Mouse (Mus musculus) lung, embryonic 14.5 days (tissue): Measurements from ENCODE around the gene Pik3ip1. TPM values are rescaled to one million over a fixed set of nuclear protein-coding genes. Genes with fewer than 3 reads are reported as not detected.

Experiments
- ATAC-seq: fragments of 200-750 bp; cut with Nextera tagmentation; 2 replicates; pipeline ENCODE4 v1.8.0; 2017; ENCODE audit warnings: mild to moderate bottlenecking, moderate TSS enrichment, moderate library complexity; ENCODE audit not compliant: insufficient read depth
- DNase-seq: peaks from one replicate; pipeline ENCODE4 v3.0.0-alpha.2; 2015
- H3K27ac ChIP-seq: fragments of 300-500 bp; sonication (generic); 2 replicates; pipeline ENCODE4 v1.5.1; 2014; ENCODE audit warnings: low read depth, mild to moderate bottlenecking, moderate library complexity
- H3K27me3 ChIP-seq: fragments of 300-500 bp; sonication (generic); 2 replicates; pipeline ENCODE4 v1.6.1; 2014; ENCODE audit warnings: low read length, control low read depth; ENCODE audit not compliant: insufficient read depth
- H3K36me3 ChIP-seq: fragments of 300-500 bp; sonication (generic); 2 replicates; pipeline ENCODE4 v1.6.1; 2014; ENCODE audit warnings: control low read depth; ENCODE audit not compliant: insufficient read depth
- H3K4me1 ChIP-seq: fragments of 300-500 bp; sonication (generic); 2 replicates; pipeline ENCODE4 v1.6.1; 2014; ENCODE audit warnings: antibody characterized with exemption, control low read depth; ENCODE audit not compliant: insufficient read depth
- H3K4me2 ChIP-seq: fragments of 300-500 bp; sonication (generic); 2 replicates; pipeline ENCODE4 v1.6.1; 2014; ENCODE audit warnings: mild to moderate bottlenecking
- H3K4me3 ChIP-seq: fragments of 300-500 bp; sonication (generic); 2 replicates; pipeline ENCODE4 v1.5.1; 2014; ENCODE audit warnings: low read depth, low read length
- H3K9ac ChIP-seq: fragments of 300-500 bp; sonication (generic); 2 replicates; pipeline ENCODE4 v1.6.1; 2014
- H3K9me3 ChIP-seq: fragments of 300-500 bp; sonication (generic); 2 replicates; pipeline ENCODE4 v1.6.1; 2016; ENCODE audit warnings: low read depth, low read length, control low read depth
- CTCF ChIP-seq: IDR thresholded peaks from 2 replicates; pipeline ENCODE4 v1.5.1; 2016; ENCODE audit warnings: antibody characterized with exemption, low read depth
- WGBS: fragments of 180-500 bp; shearing (Covaris S2); extraction: QIAGEN DNeasy Blood & Tissue Kit; methylation state at CpG from one replicate; pipeline ENCODE4 v1.1.7; 2014; 5-methylcytosine and 5-hydroxymethylcytosine counted together
- polyA plus RNA-seq: library from polyadenylated mRNA; unstranded; fragments of >200 nt; fragmentation: Nextera tagmentation; extraction: Ambion mirVana; gene quantifications from 2 replicates; pipeline ENCODE4 v1.2.1, GENCODE M21; 2014

The Pik3ip1 gene
- polyA plus RNA-seq, 1 experiment from 2014 or later = 8.5 TPM

- no peak overlapping the region for H3K4me2 ChIP-seq
- TF ChIP-seq CTCF = no peak
- no peak overlapping the region for H3K4me3 ChIP-seq
- H3K27ac ChIP-seq = peak overlapping the region; percentile 80
- no peaks in the 10 kb centered on the region for H3K9me3 ChIP-seq
- peak; percentile 65 for DNase-seq
- H3K9ac ChIP-seq = peak overlapping the region; percentile 10; the same call in 1 of the 2 replicates
- ATAC-seq = peak; percentile 67
- peaks cover 8% of the 10 kb centered on the region for H3K4me1 ChIP-seq
- 10% methylated on average over 12 of the region's 12 CpGs for WGBS
- H3K27me3 ChIP-seq = no peaks in the 10 kb centered on the region
- H3K36me3 ChIP-seq = no peaks in the 10 kb centered on the region
These were observed 7.2 kb downstream of the Pik3ip1 start for GRCm38 (mm10) chr11:3337173-3337955.

GRCm38 (mm10) chr11:3337961-3338360 is 7.8 kb downstream of the Pik3ip1 start:
- Histone ChIP-seq H3K4me1 (peaks cover 8% of the 10 kb centered on the region), H3K4me3 (no peak overlapping the region), H3K27me3 (no peaks in the 10 kb centered on the region), H3K4me2 (no peak overlapping the region), H3K9me3 (no peaks in the 10 kb centered on the region), H3K27ac (peak overlapping the region; percentile 80; the same call in 1 of the 2 replicates), H3K9ac (0 out of 2 replicates have a peak overlapping the region, but pooled peaks have one; percentile 10), H3K36me3 (no peaks in the 10 kb centered on the region)
- 40% methylated on average over 5 of the region's 5 CpGs for WGBS
- ATAC-seq (peak; percentile 32; the same call in 1 of the 2 replicates), DNase-seq (no peak)
- TF ChIP-seq CTCF = no peak

GRCm38 (mm10) chr11:3341476-3341875 is 11.3 kb downstream of the Pik3ip1 start:
- DNase-seq (no peak), ATAC-seq (no peak)
- peaks cover 8% of the 10 kb centered on the region for H3K4me1 ChIP-seq
- no peak overlapping the region for H3K27ac ChIP-seq
- H3K4me2 ChIP-seq = no peak overlapping the region
- H3K9ac ChIP-seq = no peak overlapping the region
- no peak overlapping the region for H3K4me3 ChIP-seq
- WGBS = 77% methylated on average over 5 of the region's 5 CpGs
- H3K36me3 ChIP-seq = peaks cover 24% of the 10 kb centered on the region
- TF ChIP-seq CTCF = no peak
- H3K27me3 ChIP-seq = no peaks in the 10 kb centered on the region
- no peaks in the 10 kb centered on the region for H3K9me3 ChIP-seq

DNA sequence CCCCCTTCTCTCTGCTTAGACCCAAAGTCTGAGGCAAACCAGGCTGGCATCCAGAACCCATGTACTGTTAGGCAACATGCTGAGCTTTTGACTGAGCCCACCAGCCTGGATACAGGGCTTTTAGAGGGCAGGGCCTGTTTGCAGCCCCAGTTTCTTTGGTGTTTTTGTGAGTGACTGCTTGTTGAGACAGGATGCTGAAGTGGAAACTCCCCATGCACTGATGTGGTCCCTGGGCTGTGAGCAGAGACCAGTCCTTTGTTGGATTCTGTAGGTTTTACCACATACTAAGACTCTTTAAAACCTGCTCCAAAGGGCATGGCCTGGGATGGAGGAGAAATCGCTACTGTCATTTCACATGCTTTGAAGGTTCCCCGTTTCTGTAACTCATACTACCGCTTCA is 14.7 kb downstream of the Pik3ip1 start:
- H3K36me3 ChIP-seq = peaks cover 44% of the 10 kb centered on the region
- WGBS = 92% methylated on average over 3 of the region's 3 CpGs

GRCm38 (mm10) chr11:3346351-3346750 is 16.1 kb downstream of the Pik3ip1 start:
- no peak overlapping the region for H3K27ac ChIP-seq
- H3K4me3 ChIP-seq = no peak overlapping the region
- H3K36me3 ChIP-seq = peaks cover 56% of the 10 kb centered on the region
- no peak for ATAC-seq
- H3K9ac ChIP-seq = no peak overlapping the region
- no peaks in the 10 kb centered on the region for H3K9me3 ChIP-seq
- 91% methylated on average over 7 of the region's 7 CpGs for WGBS
- H3K4me1 ChIP-seq = peaks cover 8% of the 10 kb centered on the region
- H3K27me3 ChIP-seq = no peaks in the 10 kb centered on the region
- no peak for DNase-seq
- no peak for TF ChIP-seq CTCF
- H3K4me2 ChIP-seq = no peak overlapping the region

More for the DNA sequence above, 14.7 kb downstream of the Pik3ip1 start:
- DNase-seq = no peak
- Histone ChIP-seq H3K9me3 (no peaks in the 10 kb centered on the region), H3K4me3 (no peak overlapping the region), H3K27ac (no peak overlapping the region), H3K4me2 (no peak overlapping the region), H3K4me1 (peaks cover 8% of the 10 kb centered on the region), H3K27me3 (no peaks in the 10 kb centered on the region), H3K9ac (no peak overlapping the region)
- ATAC-seq = no peak
- no peak for TF ChIP-seq CTCF

DNA sequence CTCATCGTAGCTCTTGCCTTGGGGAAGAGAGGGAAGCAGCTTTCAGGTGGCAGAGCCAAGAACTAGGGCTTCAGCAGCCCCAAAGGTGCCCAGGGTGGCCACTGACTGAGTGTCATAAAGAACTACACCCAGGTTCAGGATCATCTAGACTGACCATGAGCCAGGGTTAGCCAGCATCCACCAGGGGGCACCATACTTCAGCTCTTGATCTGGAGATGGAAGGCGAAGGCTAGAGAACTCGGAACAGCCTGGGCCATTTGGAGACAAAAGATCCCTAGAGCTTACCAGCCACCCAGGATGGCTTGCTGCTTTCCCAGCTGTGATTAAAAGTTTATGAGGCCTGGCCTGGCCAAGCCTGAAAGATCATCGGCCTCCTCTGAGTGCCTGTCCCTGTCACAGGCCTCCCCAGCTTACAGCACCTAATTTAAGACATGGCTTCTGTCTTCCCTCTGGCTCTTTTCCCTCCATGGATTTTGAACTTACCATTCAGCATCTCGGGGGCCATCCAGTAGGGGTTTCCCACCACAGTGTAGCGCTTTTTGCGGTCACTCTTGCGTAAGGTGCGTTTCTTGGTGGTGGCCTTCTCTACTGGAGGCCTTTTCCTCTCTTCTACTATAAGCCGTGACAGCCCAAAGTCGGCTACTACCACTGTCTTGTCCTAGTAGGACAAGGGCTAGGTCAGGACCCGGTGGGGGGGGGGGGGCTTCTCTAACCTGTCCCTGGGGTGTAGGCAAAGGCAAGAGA is 17.1 kb downstream of the Pik3ip1 start:
- H3K36me3 ChIP-seq = peaks cover 65% of the 10 kb centered on the region
- H3K27me3 ChIP-seq = no peaks in the 10 kb centered on the region
- peak; percentile 95 for DNase-seq
- TF ChIP-seq CTCF = peak; percentile 92
- H3K4me3 ChIP-seq = no peak overlapping the region
- peak; percentile 72; the same call in 1 of the 2 replicates for ATAC-seq
- no peaks in the 10 kb centered on the region for H3K9me3 ChIP-seq
- peaks cover 8% of the 10 kb centered on the region for H3K4me1 ChIP-seq
- no peak overlapping the region for H3K4me2 ChIP-seq
- no peak overlapping the region for H3K9ac ChIP-seq
- 65% methylated on average over 12 of the region's 12 CpGs for WGBS
- H3K27ac ChIP-seq = no peak overlapping the region; the same call in 1 of the 2 replicates

DNA sequence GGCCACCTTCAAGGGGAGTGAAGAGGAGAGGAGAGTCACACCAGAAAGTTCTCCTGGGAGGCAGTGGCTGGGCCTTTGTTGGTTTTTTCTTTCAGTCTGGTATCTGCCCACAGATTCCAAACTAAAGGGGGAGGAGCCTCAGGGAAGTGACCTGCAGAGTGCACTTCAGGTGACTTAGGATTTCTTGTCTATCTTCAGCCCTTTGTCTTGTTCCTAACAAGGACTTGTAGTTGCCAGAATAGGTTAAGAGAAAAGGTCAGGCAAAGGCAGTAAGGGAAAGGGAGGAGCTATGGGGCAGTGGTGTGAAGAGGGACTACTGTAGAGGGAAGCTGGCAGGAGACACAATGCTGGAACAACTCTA is 17.6 kb downstream of the Pik3ip1 start:
- TF ChIP-seq CTCF = no peak
- Histone ChIP-seq H3K9ac (no peak overlapping the region), H3K9me3 (no peaks in the 10 kb centered on the region), H3K27me3 (no peaks in the 10 kb centered on the region), H3K4me3 (no peak overlapping the region), H3K4me1 (peaks cover 8% of the 10 kb centered on the region), H3K36me3 (peaks cover 67% of the 10 kb centered on the region), H3K4me2 (no peak overlapping the region), H3K27ac (no peak overlapping the region; the same call in 1 of the 2 replicates)
- ATAC-seq (no peak), DNase-seq (no peak)
